Mouse (Mus musculus) liver, embryonic 12.5 days (tissue): ENCODE results near the gene Ksr1. TPM values are rescaled to one million over a fixed set of nuclear protein-coding genes. Genes with fewer than 3 reads are reported as not detected.

ENCODE experiments used
- ATAC-seq: fragments of 200-750 bp; cut with Nextera tagmentation; 2 replicates; pipeline ENCODE4 v1.8.0; 2017; ENCODE audit warnings: moderate number of reproducible peaks, mild to moderate bottlenecking, moderate library complexity
- H3K27ac ChIP-seq: fragments of 300-500 bp; sonication (generic); 2 replicates; pipeline ENCODE4 v1.5.1; 2016; ENCODE audit warnings: mild to moderate bottlenecking
- H3K27me3 ChIP-seq: fragments of 300-500 bp; sonication (generic); replicated peaks from 2 replicates; pipeline ENCODE4 v1.6.1; 2016; ENCODE audit warnings: mild to moderate bottlenecking, moderate library complexity
- H3K36me3 ChIP-seq: fragments of 300-500 bp; sonication (generic); 2 replicates; pipeline ENCODE4 v1.6.1; 2016; ENCODE audit warnings: mild to moderate bottlenecking, moderate library complexity
- H3K4me1 ChIP-seq: fragments of 300-500 bp; sonication (generic); 2 replicates; pipeline ENCODE4 v1.6.1; 2016
- H3K4me2 ChIP-seq: fragments of 300-500 bp; sonication (generic); 2 replicates; pipeline ENCODE4 v1.6.1; 2016; ENCODE audit warnings: mild to moderate bottlenecking, moderate library complexity
- H3K4me3 ChIP-seq: fragments of 300-500 bp; sonication (generic); 2 replicates; pipeline ENCODE4 v1.5.1; 2016; ENCODE audit warnings: mild to moderate bottlenecking, moderate library complexity
- H3K9ac ChIP-seq: fragments of 300-500 bp; sonication (generic); 2 replicates; pipeline ENCODE4 v1.6.1; 2016; ENCODE audit warnings: mild to moderate bottlenecking, moderate library complexity
- H3K9me3 ChIP-seq: fragments of 300-500 bp; sonication (generic); replicated peaks from 2 replicates; pipeline ENCODE4 v1.6.1; 2016; ENCODE audit warnings: mild to moderate bottlenecking, moderate library complexity
- WGBS: fragments of 180-500 bp; shearing (Covaris S2); methylation state at CpG from one replicate; pipeline ENCODE4 v1.1.7; 2016; ENCODE audit not compliant: insufficient replicate concordance; 5-methylcytosine and 5-hydroxymethylcytosine counted together
- polyA plus RNA-seq: library from polyadenylated mRNA; unstranded; fragments of >200 nt; fragmentation: Nextera tagmentation; extraction: Ambion mirVana; gene quantifications from 2 replicates; pipeline ENCODE4 v1.2.1, GENCODE M21; 2016

Ksr1 gene
- polyA plus RNA-seq, 1 experiment from 2014 or later: 3.1 TPM

DNA sequence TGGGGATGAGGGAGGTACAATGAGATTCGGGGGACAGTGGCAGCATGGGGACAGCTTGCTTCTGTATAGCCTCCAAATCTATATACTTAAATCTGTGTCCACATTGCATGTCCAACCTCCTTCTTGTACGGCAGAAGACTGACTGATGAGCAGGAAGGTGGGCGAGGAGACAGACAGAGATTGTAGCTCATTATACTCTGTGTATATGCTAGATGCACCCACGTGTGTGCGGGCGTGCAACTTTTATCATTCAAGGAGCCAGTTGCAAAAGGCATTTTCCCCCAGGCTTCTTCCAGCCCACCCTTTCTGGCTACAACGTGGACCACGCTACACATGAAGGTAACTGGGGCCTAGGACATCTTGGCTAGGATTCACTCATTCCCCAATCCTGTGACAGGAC is 74.1 kb downstream of the Ksr1 start:
- Histone ChIP-seq H3K27me3 (no peaks in the 10 kb centered on the region), H3K4me1 (peaks cover 98% of the 10 kb centered on the region), H3K9ac (peak overlapping the region; percentile 70), H3K36me3 (peaks cover 8% of the 10 kb centered on the region), H3K27ac (peak overlapping the region; percentile 96), H3K4me3 (peak overlapping the region; percentile 49), H3K4me2 (peak overlapping the region; percentile 71), H3K9me3 (no peaks in the 10 kb centered on the region)
- 73% methylated on average over 8 of the region's 8 CpGs for WGBS
- ATAC-seq: no peak

DNA sequence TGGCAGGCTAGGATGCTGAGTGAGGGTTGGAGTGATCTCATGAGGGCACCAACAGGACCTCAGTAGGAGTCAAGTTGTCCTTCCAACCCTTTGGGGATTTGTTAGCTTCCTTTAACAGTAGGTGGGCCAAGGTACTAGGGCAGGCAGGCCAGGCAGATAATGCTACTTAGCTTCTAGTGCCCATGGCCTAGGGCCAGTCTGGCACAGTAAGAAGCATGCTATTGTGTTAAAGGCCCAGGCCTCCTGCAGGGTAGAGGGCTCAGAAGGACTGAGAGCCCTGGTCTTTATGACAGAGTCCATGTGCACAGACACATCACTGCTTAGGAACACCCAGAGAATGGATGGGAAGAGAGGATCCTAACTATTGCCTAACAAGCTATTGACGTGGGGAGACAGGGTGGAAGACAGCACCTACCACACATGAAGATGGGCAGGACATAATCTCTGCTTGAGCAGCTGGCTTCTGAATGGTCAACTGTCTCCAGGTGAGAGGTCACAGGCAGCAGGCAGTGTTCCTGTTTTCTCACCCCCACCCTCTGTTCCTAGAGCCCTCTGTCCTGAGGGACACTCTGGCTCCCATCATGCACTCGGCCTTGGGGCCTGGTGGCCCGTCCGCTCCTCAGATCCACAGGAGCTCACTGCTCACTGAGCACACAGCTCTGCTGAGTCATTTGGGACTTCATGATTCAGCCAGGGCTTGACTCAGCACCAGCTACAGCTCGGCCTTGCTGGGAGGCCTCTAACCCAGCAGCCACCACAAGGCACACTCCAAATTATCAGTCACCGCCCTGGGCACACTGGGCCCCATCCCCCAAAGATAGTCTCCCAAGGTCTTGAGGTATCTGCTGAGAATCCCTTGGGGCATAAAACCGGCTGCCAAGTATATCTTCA is 74.9 kb downstream of the Ksr1 start:
- Histone ChIP-seq H3K27ac (peak overlapping the region; percentile 96), H3K4me2 (peak overlapping the region; percentile 71), H3K4me3 (peak overlapping the region; percentile 51), H3K9me3 (no peaks in the 10 kb centered on the region), H3K27me3 (no peaks in the 10 kb centered on the region), H3K4me1 (peaks cover 98% of the 10 kb centered on the region), H3K9ac (peak overlapping the region; percentile 79), H3K36me3 (peaks cover 8% of the 10 kb centered on the region)
- WGBS: 23% methylated on average over 7 of the region's 7 CpGs
- peak; percentile 89 for ATAC-seq

DNA sequence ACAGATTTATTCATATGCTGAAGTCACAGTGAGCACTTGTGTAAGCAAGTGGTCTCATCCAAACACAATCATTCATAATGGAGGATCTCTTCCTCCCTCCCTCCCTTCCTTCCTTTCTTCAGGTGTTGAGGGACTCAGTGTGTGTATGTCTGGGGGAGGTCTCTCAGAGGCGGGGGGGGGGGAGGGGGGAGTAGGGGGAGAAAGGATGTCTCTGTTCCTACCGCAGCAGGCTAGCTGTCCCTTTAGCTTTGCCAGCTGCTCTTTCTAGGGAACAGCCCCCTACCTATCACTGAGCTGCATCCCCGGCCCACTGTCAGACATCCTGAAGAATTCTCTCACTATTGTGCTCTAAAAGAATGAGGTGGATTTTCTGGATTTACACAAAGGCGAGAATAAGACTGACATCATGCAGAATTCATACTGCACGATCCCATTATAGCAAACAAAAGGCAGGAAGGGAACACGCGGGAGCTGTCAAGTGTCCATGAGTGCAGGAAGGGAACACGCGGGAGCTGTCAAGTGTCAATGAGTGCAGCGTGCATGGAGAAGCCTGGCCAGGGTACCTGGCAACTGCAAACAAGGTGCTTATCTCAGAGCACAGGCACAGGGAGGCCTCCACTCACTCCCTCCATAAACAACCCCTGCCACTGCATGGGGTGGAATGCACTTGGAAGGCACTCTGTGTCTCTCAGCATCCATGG is 76.6 kb downstream of the Ksr1 start:
- WGBS: 50% methylated on average over 9 of the region's 10 CpGs
- Histone ChIP-seq H3K9me3 (no peaks in the 10 kb centered on the region), H3K4me3 (peak overlapping the region; percentile 51), H3K36me3 (peaks cover 8% of the 10 kb centered on the region), H3K4me2 (peak overlapping the region; percentile 71), H3K27ac (peak overlapping the region; percentile 96), H3K4me1 (peaks cover 98% of the 10 kb centered on the region), H3K9ac (peak overlapping the region; percentile 79), H3K27me3 (no peaks in the 10 kb centered on the region)
- peak; percentile 78 for ATAC-seq

DNA sequence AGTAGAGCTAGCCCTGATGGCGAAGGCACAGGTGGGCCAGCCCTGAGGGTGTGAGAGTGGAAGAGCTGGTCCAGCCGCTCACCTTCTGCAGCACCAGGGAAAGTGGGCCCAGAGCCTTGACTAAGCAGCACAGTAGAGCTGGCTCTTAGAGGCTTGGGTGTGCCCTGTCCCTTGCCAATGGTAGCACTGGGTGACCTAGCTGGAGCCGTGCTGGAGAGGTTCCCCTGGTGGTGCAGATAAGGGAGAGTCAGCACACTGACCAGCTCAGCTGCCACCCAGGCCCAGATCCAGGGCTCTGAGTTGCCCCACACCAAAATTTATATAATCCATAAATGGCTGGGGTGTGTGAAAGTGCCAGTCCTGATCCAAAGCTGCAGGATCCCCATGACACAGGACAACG is 79.0 kb downstream of the Ksr1 start:
- Histone ChIP-seq H3K27ac (peak overlapping the region; percentile 96), H3K4me3 (peak overlapping the region; percentile 18), H3K4me2 (peak overlapping the region; percentile 55), H3K4me1 (peaks cover 82% of the 10 kb centered on the region), H3K9ac (peak overlapping the region; percentile 63), H3K9me3 (no peaks in the 10 kb centered on the region), H3K36me3 (no peaks in the 10 kb centered on the region; the same call in 1 of the 2 replicates), H3K27me3 (no peaks in the 10 kb centered on the region)
- peak; percentile 80 for ATAC-seq
- 55% methylated on average over 4 of the region's 4 CpGs for WGBS

DNA sequence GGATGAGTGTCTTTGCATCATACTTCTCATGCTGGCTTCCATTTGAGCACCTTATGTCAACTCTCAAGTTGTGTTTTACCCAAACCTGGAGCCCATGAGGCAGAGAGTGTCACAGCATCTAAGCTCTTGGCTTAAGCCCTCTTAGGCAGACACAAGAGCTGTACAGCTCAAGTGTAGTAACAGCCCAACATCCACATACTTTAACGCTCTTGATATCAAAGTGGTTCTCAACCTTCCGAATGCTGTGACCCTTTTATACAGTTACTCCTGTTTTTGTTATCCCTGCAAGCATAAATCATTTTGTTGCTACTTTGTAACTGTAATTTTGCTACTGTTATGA is 80.0 kb downstream of the Ksr1 start:
- Histone ChIP-seq H3K9me3 (no peaks in the 10 kb centered on the region), H3K27me3 (no peaks in the 10 kb centered on the region), H3K9ac (0 out of 2 replicates have a peak overlapping the region, but pooled peaks have one; percentile 60), H3K4me2 (no peak overlapping the region), H3K36me3 (no peaks in the 10 kb centered on the region; the same call in 1 of the 2 replicates), H3K4me1 (peaks cover 77% of the 10 kb centered on the region), H3K27ac (peak overlapping the region; percentile 96; the same call in 1 of the 2 replicates), H3K4me3 (no peak overlapping the region)
- WGBS: 91% methylated on average over 2 of the region's 2 CpGs
- no peak for ATAC-seq

DNA sequence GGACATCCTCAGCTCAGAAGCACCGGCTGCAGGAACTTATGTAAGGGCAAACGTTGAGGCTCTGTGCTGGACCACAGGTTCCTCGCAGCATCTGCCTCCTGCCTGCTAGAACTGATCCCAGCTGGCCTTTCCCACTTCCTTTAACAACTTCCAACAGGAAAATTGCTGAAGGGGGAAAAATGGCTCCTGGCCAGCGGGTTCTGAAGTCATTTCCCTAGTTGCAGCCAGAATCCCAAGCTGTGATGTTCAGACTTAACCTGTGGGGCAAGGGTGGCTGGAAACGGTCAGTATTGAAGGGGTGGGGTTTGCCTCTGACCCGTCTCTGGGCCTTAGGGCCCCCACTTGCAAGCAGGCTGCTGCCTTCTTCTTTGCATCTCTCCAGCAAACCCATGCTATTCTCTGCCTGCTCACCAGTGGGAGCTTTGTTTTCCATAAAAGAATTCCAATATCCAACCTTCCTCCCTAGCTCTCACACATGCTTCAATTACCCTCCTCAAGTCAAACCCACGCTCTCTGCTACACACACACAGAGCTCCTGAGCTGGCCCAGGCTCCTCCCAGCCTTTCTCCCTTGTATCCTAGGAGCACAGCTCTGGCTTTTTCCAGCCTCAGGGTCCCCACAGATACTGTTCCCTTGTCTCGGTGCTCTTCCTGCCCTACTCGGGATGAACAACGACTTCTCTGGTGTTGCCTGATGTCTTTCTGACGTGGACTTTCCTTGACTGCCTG is 80.6 kb downstream of the Ksr1 start:
- Histone ChIP-seq H3K36me3 (no peaks in the 10 kb centered on the region; the same call in 1 of the 2 replicates), H3K27me3 (no peaks in the 10 kb centered on the region)
- ATAC-seq: no peak

DNA sequence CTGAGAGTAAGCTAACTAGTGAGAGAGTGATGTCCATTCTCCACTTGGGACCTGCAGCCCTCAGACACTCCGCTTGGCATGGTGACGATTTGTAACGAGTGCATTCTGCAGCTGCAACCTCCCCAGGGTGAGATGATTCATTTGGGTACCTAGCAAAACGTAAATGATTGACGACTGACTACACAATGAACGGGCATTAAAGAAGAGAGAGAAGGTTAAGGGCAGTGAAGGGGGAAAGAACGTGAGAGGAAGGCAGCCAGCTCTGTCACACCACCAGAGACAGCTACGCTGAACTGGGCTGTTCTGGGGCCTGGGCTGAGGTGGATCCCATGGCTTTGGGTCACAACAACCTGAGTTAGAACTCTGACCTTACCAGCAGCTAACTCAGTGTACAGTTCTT is 81.9 kb downstream of the Ksr1 start:
- Histone ChIP-seq H3K9ac (no peak overlapping the region), H3K4me1 (peaks cover 70% of the 10 kb centered on the region)
- ATAC-seq: no peak

More for the DNA sequence above, 80.6 kb downstream of the Ksr1 start:
- Histone ChIP-seq H3K9me3 (no peaks in the 10 kb centered on the region), H3K4me1 (peaks cover 71% of the 10 kb centered on the region), H3K9ac (0 out of 2 replicates have a peak overlapping the region, but pooled peaks have one; percentile 14), H3K27ac (peak overlapping the region; percentile 96; the same call in 1 of the 2 replicates), H3K4me2 (no peak overlapping the region), H3K4me3 (no peak overlapping the region)
- WGBS: 60% methylated on average over 11 of the region's 11 CpGs

DNA sequence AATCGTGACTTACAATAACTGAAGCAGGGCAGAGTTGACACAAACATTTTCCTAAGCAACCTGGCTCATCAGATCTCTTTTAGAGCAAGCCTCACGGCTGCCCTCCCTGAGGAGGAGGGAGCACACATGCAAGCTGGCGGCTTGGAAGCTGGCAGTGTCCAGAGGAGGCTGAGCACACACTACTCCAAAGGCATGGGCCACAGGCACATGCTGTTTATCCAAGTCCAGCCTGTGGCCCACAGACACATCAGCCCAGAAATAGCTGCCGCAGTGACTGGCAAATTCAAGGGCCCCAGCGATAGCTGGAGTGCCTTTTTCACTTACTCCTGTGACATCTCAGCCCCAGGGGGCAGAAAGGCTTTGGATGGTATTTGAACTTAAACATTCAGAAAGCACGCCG is 82.6 kb downstream of the Ksr1 start:
- Histone ChIP-seq H3K27me3 (no peaks in the 10 kb centered on the region), H3K4me3 (no peak overlapping the region), H3K9ac (no peak overlapping the region), H3K4me1 (peaks cover 71% of the 10 kb centered on the region), H3K9me3 (no peaks in the 10 kb centered on the region), H3K4me2 (no peak overlapping the region), H3K36me3 (no peaks in the 10 kb centered on the region; the same call in 1 of the 2 replicates), H3K27ac (no peak overlapping the region)
- 76% methylated on average over 7 of the region's 7 CpGs for WGBS
- ATAC-seq: no peak

More for the DNA sequence above, 81.9 kb downstream of the Ksr1 start:
- Histone ChIP-seq H3K9me3 (no peaks in the 10 kb centered on the region), H3K36me3 (no peaks in the 10 kb centered on the region; the same call in 1 of the 2 replicates), H3K4me2 (no peak overlapping the region), H3K27me3 (no peaks in the 10 kb centered on the region), H3K4me3 (no peak overlapping the region), H3K27ac (peak overlapping the region; percentile 22; the same call in 1 of the 2 replicates)
- WGBS: 79% methylated on average over 8 of the region's 8 CpGs

DNA sequence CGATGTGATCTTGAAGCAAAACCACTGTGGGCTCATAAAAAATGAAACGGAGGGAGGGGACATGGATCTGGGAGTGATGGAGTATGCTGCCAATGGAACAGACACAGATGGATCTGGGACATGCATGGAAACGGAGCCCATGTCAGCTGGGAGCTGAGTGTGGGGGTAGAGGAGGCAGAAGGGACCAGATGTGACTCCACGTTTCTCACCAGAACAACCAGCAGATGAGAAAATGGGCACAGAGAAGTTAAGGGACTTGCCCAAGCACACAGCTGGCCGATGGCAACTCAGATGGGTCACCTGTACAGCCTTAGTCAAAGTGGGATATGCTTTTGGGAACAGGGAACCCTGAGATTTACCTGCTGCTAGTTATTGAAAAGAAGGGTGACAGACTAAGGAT is 83.3 kb downstream of the Ksr1 start:
- H3K4me3 ChIP-seq: no peak overlapping the region
- H3K27me3 ChIP-seq: no peaks in the 10 kb centered on the region
- 72% methylated on average over 5 of the region's 5 CpGs for WGBS
- no peaks in the 10 kb centered on the region; the same call in 1 of the 2 replicates for H3K36me3 ChIP-seq
- H3K9me3 ChIP-seq: no peaks in the 10 kb centered on the region
- no peak overlapping the region for H3K9ac ChIP-seq
- no peak overlapping the region for H3K27ac ChIP-seq
- ATAC-seq: no peak
- peaks cover 72% of the 10 kb centered on the region for H3K4me1 ChIP-seq
- no peak overlapping the region for H3K4me2 ChIP-seq

DNA sequence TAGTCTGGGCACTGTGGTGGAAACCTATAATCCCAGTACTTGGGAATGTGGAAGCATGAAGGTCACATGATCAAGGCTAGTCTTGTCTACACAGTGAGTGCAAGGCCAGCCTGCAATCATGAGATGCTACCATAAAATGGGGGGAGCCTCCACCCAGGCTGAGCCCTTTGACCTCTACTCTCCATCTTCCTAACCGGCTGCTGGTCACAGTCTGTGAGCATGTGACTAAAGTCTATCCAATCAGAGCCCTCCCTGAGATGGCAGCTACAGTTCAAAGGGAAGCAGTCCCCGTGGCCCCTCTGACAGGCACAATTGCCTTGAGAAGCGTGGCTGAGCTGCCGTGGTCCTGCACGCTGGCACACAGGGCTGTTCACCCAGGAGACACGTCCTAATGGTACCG is 84.4 kb downstream of the Ksr1 start:
- Histone ChIP-seq H3K9me3 (no peaks in the 10 kb centered on the region), H3K4me1 (peaks cover 72% of the 10 kb centered on the region), H3K27me3 (no peaks in the 10 kb centered on the region), H3K4me3 (no peak overlapping the region), H3K36me3 (no peaks in the 10 kb centered on the region; the same call in 1 of the 2 replicates), H3K9ac (no peak overlapping the region), H3K27ac (no peak overlapping the region), H3K4me2 (no peak overlapping the region)
- no peak for ATAC-seq
- WGBS: 77% methylated on average over 7 of the region's 7 CpGs

DNA sequence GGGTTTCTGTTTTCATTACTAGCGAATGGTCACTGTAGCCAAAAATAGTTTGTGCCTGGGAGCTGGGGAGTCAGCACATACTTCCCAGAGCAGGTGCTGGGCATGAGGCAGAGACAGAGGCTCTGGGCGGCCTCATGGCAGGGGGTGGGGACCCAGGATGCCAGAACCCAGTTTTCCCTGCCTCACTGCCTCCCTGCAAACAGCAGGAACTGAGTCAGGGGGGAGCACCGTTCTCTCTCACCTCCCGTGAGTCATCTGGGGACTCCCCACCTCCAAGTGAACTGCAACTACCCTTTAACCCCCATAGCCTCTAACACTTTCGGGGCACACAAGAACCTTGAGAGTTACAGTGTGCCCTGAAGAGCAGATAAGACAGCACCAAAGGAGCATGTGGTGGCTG is 86.4 kb downstream of the Ksr1 start:
- no peak overlapping the region for H3K9ac ChIP-seq
- H3K36me3 ChIP-seq: no peaks in the 10 kb centered on the region
- no peak for ATAC-seq
- H3K9me3 ChIP-seq: no peaks in the 10 kb centered on the region
- no peak overlapping the region for H3K4me2 ChIP-seq
- no peaks in the 10 kb centered on the region for H3K27me3 ChIP-seq
- peak overlapping the region; percentile 10; the same call in 1 of the 2 replicates for H3K27ac ChIP-seq
- peaks cover 73% of the 10 kb centered on the region for H3K4me1 ChIP-seq
- WGBS: 48% methylated on average over 5 of the region's 5 CpGs
- H3K4me3 ChIP-seq: no peak overlapping the region
